Mouse (Mus musculus): Measurements from ENCODE around the gene Spr. TPM values are rescaled to one million over a fixed set of nuclear protein-coding genes. Genes with fewer than 3 reads are reported as not detected.

The Spr gene
- polyA plus RNA-seq, 1 experiment from 2014 or later = 66.2 TPM

GRCm38 (mm10) chr6:85105033-85105615 lies 32.4 kb downstream of the Spr start:
- no peak overlapping the region for H3K27ac ChIP-seq
- DNase-seq (ENCODE audit: low spot score) = no peak
- H3K4me3 ChIP-seq = no peak overlapping the region
- WGBS = 85% methylated on average over 10 of the region's 10 CpGs
- H3K36me3 ChIP-seq = no peaks in the 10 kb centered on the region
- no peaks in the 10 kb centered on the region for H3K4me1 ChIP-seq (replicated peaks)
- H3K9me3 ChIP-seq = no peaks in the 10 kb centered on the region
- H3K27me3 ChIP-seq (ENCODE audit: insufficient read depth, poor library complexity, severe bottlenecking) = no peaks in the 10 kb centered on the region

- Histone ChIP-seq H3K4me1 (replicated peaks) (no peaks in the 10 kb centered on the region), H3K27me3 (ENCODE audit: insufficient read depth, poor library complexity, severe bottlenecking) (no peaks in the 10 kb centered on the region), H3K36me3 (no peaks in the 10 kb centered on the region), H3K4me3 (no peak overlapping the region), H3K9me3 (no peaks in the 10 kb centered on the region), H3K27ac (no peak overlapping the region)
- 90% methylated on average over 3 of the region's 3 CpGs for WGBS
- DNase-seq (ENCODE audit: low spot score) = no peak
These were observed 34.2 kb downstream of the Spr start for GRCm38 (mm10) chr6:85103321-85103720.

GRCm38 (mm10) chr6:85096441-85096840 lies 41.1 kb downstream of the Spr start:
- DNase-seq (ENCODE audit: low spot score) = no peak
- Histone ChIP-seq H3K27me3 (ENCODE audit: insufficient read depth, poor library complexity, severe bottlenecking) (no peaks in the 10 kb centered on the region), H3K9me3 (no peaks in the 10 kb centered on the region), H3K4me1 (replicated peaks) (no peaks in the 10 kb centered on the region), H3K36me3 (no peaks in the 10 kb centered on the region), H3K27ac (no peak overlapping the region), H3K4me3 (no peak overlapping the region)
- WGBS = 85% methylated on average over 2 of the region's 2 CpGs

GRCm38 (mm10) chr6:85087425-85087824 lies 50.1 kb downstream of the Spr start:
- WGBS = 85% methylated on average over 4 of the region's 4 CpGs
- no peak for DNase-seq (ENCODE audit: low spot score)

GRCm38 (mm10) chr6:85086645-85087044 lies 50.9 kb downstream of the Spr start:
- no peaks in the 10 kb centered on the region for H3K36me3 ChIP-seq
- H3K4me3 ChIP-seq = no peak overlapping the region
- no peaks in the 10 kb centered on the region for H3K4me1 ChIP-seq (replicated peaks)
- 83% methylated on average over 3 of the region's 3 CpGs for WGBS
- H3K9me3 ChIP-seq = no peaks in the 10 kb centered on the region
- no peaks in the 10 kb centered on the region for H3K27me3 ChIP-seq (ENCODE audit: insufficient read depth, poor library complexity, severe bottlenecking)
- H3K27ac ChIP-seq = no peak overlapping the region
- no peak for DNase-seq (ENCODE audit: low spot score)

More at GRCm38 (mm10) chr6:85087425-85087824, 50.1 kb downstream of the Spr start:
- H3K36me3 ChIP-seq = no peaks in the 10 kb centered on the region
- no peak overlapping the region for H3K4me3 ChIP-seq
- no peak overlapping the region for H3K27ac ChIP-seq
- H3K27me3 ChIP-seq (ENCODE audit: insufficient read depth, poor library complexity, severe bottlenecking) = no peaks in the 10 kb centered on the region
- no peaks in the 10 kb centered on the region for H3K9me3 ChIP-seq
- H3K4me1 ChIP-seq (replicated peaks) = no peaks in the 10 kb centered on the region

Other genes starting within 250 kb of the Spr start
- gene Exoc6b, start 68.3 kb downstream of the Spr start, polyA plus RNA-seq (2016; fragmentation: Nextera tagmentation; extraction: Ambion mirVana) = 22.6 and 30.2 TPM in 2 replicates
- gene Emx1, start 49.7 kb upstream of the Spr start, polyA plus RNA-seq (2016; fragmentation: Nextera tagmentation; extraction: Ambion mirVana) = 0.52 and 1.0 TPM in 2 replicates
- gene Sfxn5, start 195.7 kb upstream of the Spr start, polyA plus RNA-seq (2016; fragmentation: Nextera tagmentation; extraction: Ambion mirVana) = 8.0 and 9.4 TPM in 2 replicates
- 3.9 and 5.8 TPM in 2 replicates for gene Rab11fip5, start 236.9 kb upstream of the Spr start, polyA plus RNA-seq (2016; fragmentation: Nextera tagmentation; extraction: Ambion mirVana)

All from hindbrain, embryonic 10.5 days (tissue).